Comparison of ENCODE assay signal across 19 mouse cellular contexts in genomic region chr4:91905111-91905510, GRCm38 (mm10).
"Had no signal": no experiment of that assay in that cellular context is flagged by ENCODE, and none has a peak within 500 bp of the region (broad histone marks: within the 10 kb centered on the region; RNA-seq: fewer than 3 reads in every experiment).

No protein-coding gene starts in this region.

- DNase-seq: liver; liver, embryonic 13.5 days; liver, postnatal 0 days; lung, adult 2 months; lung, postnatal 14 days; lung, postnatal 36 days; right cerebral cortex, postnatal 14 days; thymus, adult 2 months; thymus, postnatal 25 days; thymus, postnatal 4 days had no signal

- H3K9ac ChIP-seq: liver, embryonic 13.5 days; liver, embryonic 15.5 days; liver, postnatal 0 days; lung, embryonic 15.5 days; neural tube, embryonic 12.5 days; stomach, embryonic 15.5 days had no signal

- H3K27ac ChIP-seq: liver, embryonic 13.5 days; liver, embryonic 15.5 days; lung, embryonic 15.5 days; macrophage; neural tube, embryonic 12.5 days; stomach, embryonic 15.5 days; stomach, postnatal 0 days had no signal

- H3K9me3 ChIP-seq: liver, embryonic 13.5 days; liver, embryonic 15.5 days; lung, embryonic 15.5 days; megakaryocyte, embryonic 14.5 days; neural tube, embryonic 12.5 days; stomach, embryonic 15.5 days had no signal

- H3K36me3 ChIP-seq: liver, embryonic 13.5 days; liver, embryonic 15.5 days; lung, embryonic 15.5 days; neural tube, embryonic 12.5 days; stomach, embryonic 15.5 days had no signal

- H3K4me2 ChIP-seq: liver, embryonic 11.5 days; liver, embryonic 13.5 days; liver, embryonic 15.5 days; lung, embryonic 15.5 days; neural tube, embryonic 12.5 days; stomach, embryonic 15.5 days had no signal

- ATAC-seq: liver, postnatal 0 days; lung, postnatal 0 days had no signal

- H3K4me1 ChIP-seq: liver, embryonic 13.5 days; liver, embryonic 15.5 days; lung, embryonic 15.5 days; megakaryocyte, embryonic 14.5 days; neural tube, embryonic 12.5 days; stomach, embryonic 15.5 days had no signal

- H3K27me3 ChIP-seq: liver, embryonic 13.5 days; liver, embryonic 15.5 days; lung, embryonic 15.5 days; megakaryocyte, embryonic 14.5 days; neural tube, embryonic 12.5 days; stomach, embryonic 15.5 days had no signal

- H3K4me3 ChIP-seq: liver, embryonic 13.5 days; liver, embryonic 15.5 days; lung, embryonic 15.5 days; megakaryocyte, embryonic 14.5 days; neural tube, embryonic 12.5 days; stomach, embryonic 15.5 days had no signal
